Mouse (Mus musculus): ENCODE data around the gene Slc7a3. TPM values are rescaled to one million over a fixed set of nuclear protein-coding genes. Genes with fewer than 3 reads are reported as not detected.
"Not testable (repeated sequence)": the region's sequence is repeated elsewhere in the genome, so short reads cannot be mapped to it uniquely, and the experiment has no call there.

Gene Slc7a3
- 2.1 and 5.1 TPM in 2 replicates for polyA plus RNA-seq (2015; fragmentation: Nextera tagmentation; extraction: Ambion mirVana)

GRCm38 (mm10) chrX:101085920-101086319, at the start of gene Slc7a3:
Slc7a3 (minus strand) TSS chrX:101086020.
- Histone ChIP-seq H3K4me3 (replicated peaks; ENCODE audit: low read length) (peak within 1 kb of the TSS; percentile 36), H3K27ac (ENCODE audit: low read length) (no peak within 1 kb of the TSS), H3K27me3 (replicated peaks; ENCODE audit: control insufficient read depth, insufficient read depth, low read length) (no peaks in the 10 kb centered on the region; the same call in 1 of the 2 replicates), H3K4me2 (ENCODE audit: low read length) (peak within 1 kb of the TSS; percentile 61), H3K9ac (replicated peaks; ENCODE audit: low read depth, low read length) (no peak within 1 kb of the TSS; the same call in 1 of the 2 replicates), H3K36me3 (ENCODE audit: control insufficient read depth, insufficient read depth) (no peaks in the 10 kb centered on the region), H3K9me3 (ENCODE audit: control insufficient read depth, low read length) (no peaks in the 10 kb centered on the region), H3K4me1 (replicated peaks; ENCODE audit: control insufficient read depth, insufficient read depth, low read length) (no peaks in the 10 kb centered on the region)
- 40% methylated on average over 11 of the region's 11 CpGs for WGBS
- no peak for ATAC-seq

- H3K9me3 ChIP-seq (ENCODE audit: control insufficient read depth, low read length), result no peaks in the 10 kb centered on the region
- H3K4me1 ChIP-seq (replicated peaks; ENCODE audit: control insufficient read depth, insufficient read depth, low read length), result no peaks in the 10 kb centered on the region
- no peaks in the 10 kb centered on the region for H3K27me3 ChIP-seq (replicated peaks; ENCODE audit: control insufficient read depth, insufficient read depth, low read length)
- H3K4me3 ChIP-seq (replicated peaks; ENCODE audit: low read length), result 0 out of 2 replicates have a peak overlapping the region, but pooled peaks have one; percentile 4
- H3K4me2 ChIP-seq (ENCODE audit: low read length), result peak overlapping the region; percentile 29
- 35% methylated on average over 12 of the region's 12 CpGs for WGBS
- H3K36me3 ChIP-seq (ENCODE audit: control insufficient read depth, insufficient read depth), result no peaks in the 10 kb centered on the region
- peak; percentile 71 for ATAC-seq
- peak overlapping the region; percentile 63 for H3K27ac ChIP-seq (ENCODE audit: low read length)
- H3K9ac ChIP-seq (replicated peaks; ENCODE audit: low read depth, low read length), result no peak overlapping the region
Measured at GRCm38 (mm10) chrX:101131992-101132791, 46.4 kb upstream of the Slc7a3 start.

DNA sequence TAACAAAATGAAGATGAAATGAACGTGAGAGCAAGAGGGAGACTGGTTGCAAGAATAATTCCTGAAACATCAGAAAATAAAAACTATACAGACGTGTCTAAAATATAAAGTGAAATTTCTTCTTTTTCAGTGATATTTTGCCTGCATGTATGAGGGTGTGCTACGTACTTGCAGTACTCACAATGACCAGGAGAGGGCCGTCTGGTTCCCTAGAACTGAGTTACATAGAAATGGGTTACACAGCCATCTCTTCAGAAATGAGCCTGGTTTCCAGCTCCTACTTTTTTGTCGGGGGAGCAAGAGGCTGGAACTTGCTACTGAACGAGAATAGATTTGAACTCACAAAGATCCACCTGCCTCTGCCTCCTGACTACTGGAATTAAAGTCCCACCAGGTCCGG, 45.2 kb upstream of the Slc7a3 start:
- ATAC-seq, result peak; percentile 49; the same call in 1 of the 2 replicates
- H3K27ac ChIP-seq (ENCODE audit: low read length), result no peak overlapping the region
- WGBS, result 29% methylated on average over 7 of the region's 7 CpGs
- H3K9me3 ChIP-seq (ENCODE audit: control insufficient read depth, low read length), result no peaks in the 10 kb centered on the region
- no peak overlapping the region for H3K4me3 ChIP-seq (replicated peaks; ENCODE audit: low read length)
- no peak overlapping the region for H3K4me2 ChIP-seq (ENCODE audit: low read length)
- H3K36me3 ChIP-seq (ENCODE audit: control insufficient read depth, insufficient read depth), result no peaks in the 10 kb centered on the region
- H3K4me1 ChIP-seq (replicated peaks; ENCODE audit: control insufficient read depth, insufficient read depth, low read length), result no peaks in the 10 kb centered on the region
- no peak overlapping the region for H3K9ac ChIP-seq (replicated peaks; ENCODE audit: low read depth, low read length)
- no peaks in the 10 kb centered on the region for H3K27me3 ChIP-seq (replicated peaks; ENCODE audit: control insufficient read depth, insufficient read depth, low read length)

GRCm38 (mm10) chrX:101128559-101128958, 42.7 kb upstream of the Slc7a3 start:
- no peak for ATAC-seq
- Histone ChIP-seq H3K9me3 (ENCODE audit: control insufficient read depth, low read length) (no peaks in the 10 kb centered on the region), H3K4me3 (replicated peaks; ENCODE audit: low read length) (no peak overlapping the region), H3K27ac (ENCODE audit: low read length) (no peak overlapping the region), H3K4me1 (replicated peaks; ENCODE audit: control insufficient read depth, insufficient read depth, low read length) (no peaks in the 10 kb centered on the region), H3K9ac (replicated peaks; ENCODE audit: low read depth, low read length) (no peak overlapping the region), H3K36me3 (ENCODE audit: control insufficient read depth, insufficient read depth) (no peaks in the 10 kb centered on the region), H3K4me2 (ENCODE audit: low read length) (no peak overlapping the region), H3K27me3 (replicated peaks; ENCODE audit: control insufficient read depth, insufficient read depth, low read length) (no peaks in the 10 kb centered on the region)
- 79% methylated on average over 2 of the region's 2 CpGs for WGBS

DNA sequence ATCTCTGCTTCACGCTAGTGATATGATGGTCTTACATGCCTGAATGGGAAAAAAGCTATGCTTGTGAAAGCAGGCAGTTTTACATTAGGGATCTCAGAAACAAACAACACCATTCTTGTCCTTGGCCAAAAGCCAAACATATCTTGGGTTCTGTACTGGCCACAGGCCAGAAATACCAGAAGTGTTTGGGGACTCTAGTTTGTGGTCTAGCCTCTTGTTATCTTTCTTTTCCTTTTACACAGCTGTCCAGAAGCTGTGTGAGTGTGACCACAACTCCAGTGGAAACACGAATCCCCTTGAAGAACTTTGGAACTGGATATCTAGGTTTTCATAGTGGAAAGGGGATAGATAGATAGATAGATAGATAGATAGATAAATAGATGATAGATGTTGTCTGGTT, 41.2 kb upstream of the Slc7a3 start:
- no peaks in the 10 kb centered on the region for H3K36me3 ChIP-seq (ENCODE audit: control insufficient read depth, insufficient read depth)
- ATAC-seq, result no peak
- 48% methylated on average over 2 of the region's 2 CpGs for WGBS
- no peaks in the 10 kb centered on the region for H3K4me1 ChIP-seq (replicated peaks; ENCODE audit: control insufficient read depth, insufficient read depth, low read length)
- H3K27me3 ChIP-seq (replicated peaks; ENCODE audit: control insufficient read depth, insufficient read depth, low read length), result no peaks in the 10 kb centered on the region
- no peak overlapping the region for H3K4me2 ChIP-seq (ENCODE audit: low read length)
- no peak overlapping the region for H3K4me3 ChIP-seq (replicated peaks; ENCODE audit: low read length)
- no peaks in the 10 kb centered on the region for H3K9me3 ChIP-seq (ENCODE audit: control insufficient read depth, low read length)
- no peak overlapping the region for H3K9ac ChIP-seq (replicated peaks; ENCODE audit: low read depth, low read length)
- no peak overlapping the region for H3K27ac ChIP-seq (ENCODE audit: low read length)

GRCm38 (mm10) chrX:101126474-101126955, 40.7 kb upstream of the Slc7a3 start:
- Histone ChIP-seq H3K4me3 (replicated peaks; ENCODE audit: low read length) (no peak overlapping the region), H3K9me3 (ENCODE audit: control insufficient read depth, low read length) (no peaks in the 10 kb centered on the region), H3K36me3 (ENCODE audit: control insufficient read depth, insufficient read depth) (no peaks in the 10 kb centered on the region), H3K4me1 (replicated peaks; ENCODE audit: control insufficient read depth, insufficient read depth, low read length) (no peaks in the 10 kb centered on the region), H3K27ac (ENCODE audit: low read length) (no peak overlapping the region), H3K27me3 (replicated peaks; ENCODE audit: control insufficient read depth, insufficient read depth, low read length) (no peaks in the 10 kb centered on the region), H3K4me2 (ENCODE audit: low read length) (no peak overlapping the region), H3K9ac (replicated peaks; ENCODE audit: low read depth, low read length) (no peak overlapping the region)
- 67% methylated on average over 7 of the region's 7 CpGs for WGBS
- ATAC-seq, result no peak

- H3K27ac ChIP-seq (ENCODE audit: low read length), result no peak overlapping the region
- H3K27me3 ChIP-seq (replicated peaks; ENCODE audit: control insufficient read depth, insufficient read depth, low read length), result no peaks in the 10 kb centered on the region
- H3K4me2 ChIP-seq (ENCODE audit: low read length), result no peak overlapping the region
- H3K9me3 ChIP-seq (ENCODE audit: control insufficient read depth, low read length), result no peaks in the 10 kb centered on the region
- H3K4me1 ChIP-seq (replicated peaks; ENCODE audit: control insufficient read depth, insufficient read depth, low read length), result no peaks in the 10 kb centered on the region
- H3K9ac ChIP-seq (replicated peaks; ENCODE audit: low read depth, low read length), result no peak overlapping the region
- no peak overlapping the region for H3K4me3 ChIP-seq (replicated peaks; ENCODE audit: low read length)
- WGBS, result 46% methylated on average over 1 of the region's 1 CpGs
- no peaks in the 10 kb centered on the region for H3K36me3 ChIP-seq (ENCODE audit: control insufficient read depth, insufficient read depth)
- no peak for ATAC-seq
Measured at GRCm38 (mm10) chrX:101120546-101120945, 34.7 kb upstream of the Slc7a3 start.

GRCm38 (mm10) chrX:101085211-101085610, 609 bp downstream of the Slc7a3 start:
- H3K4me2 ChIP-seq (ENCODE audit: low read length), result peak overlapping the region; percentile 61
- peak; percentile 61 for ATAC-seq
- not testable (repeated sequence) for H3K27me3 ChIP-seq (replicated peaks; ENCODE audit: control insufficient read depth, insufficient read depth, low read length); H3K36me3 ChIP-seq (ENCODE audit: control insufficient read depth, insufficient read depth); H3K9ac ChIP-seq (replicated peaks; ENCODE audit: low read depth, low read length); H3K27ac ChIP-seq (ENCODE audit: low read length); H3K4me1 ChIP-seq (replicated peaks; ENCODE audit: control insufficient read depth, insufficient read depth, low read length); H3K9me3 ChIP-seq (ENCODE audit: control insufficient read depth, low read length)
- peak overlapping the region; percentile 36 for H3K4me3 ChIP-seq (replicated peaks; ENCODE audit: low read length)
- 24% methylated on average over 6 of the region's 9 CpGs for WGBS

DNA sequence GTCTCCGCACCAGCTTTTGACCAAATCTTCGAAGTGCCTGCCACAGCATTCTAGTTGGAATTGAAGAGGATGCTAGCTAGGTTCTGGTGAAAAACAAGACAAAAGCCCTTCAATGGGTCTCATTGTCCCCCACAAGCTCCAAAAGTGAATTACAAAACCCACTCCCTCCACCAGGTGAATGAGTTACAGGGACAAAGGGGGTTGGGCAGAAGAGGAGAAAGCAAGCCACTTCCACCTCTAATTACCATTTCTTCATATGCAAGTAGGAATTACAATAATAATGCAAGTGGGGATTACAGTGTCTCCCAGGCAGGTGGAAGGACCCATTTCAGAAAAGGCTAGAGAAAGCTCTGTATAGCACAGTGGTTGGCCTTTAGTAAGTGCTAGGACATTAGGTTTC, 1.6 kb downstream of the Slc7a3 start:
- Histone ChIP-seq H3K4me1 (replicated peaks; ENCODE audit: control insufficient read depth, insufficient read depth, low read length) (no peaks in the 10 kb centered on the region), H3K4me3 (replicated peaks; ENCODE audit: low read length) (no peak overlapping the region), H3K36me3 (ENCODE audit: control insufficient read depth, insufficient read depth) (no peaks in the 10 kb centered on the region), H3K4me2 (ENCODE audit: low read length) (no peak overlapping the region), H3K9ac (replicated peaks; ENCODE audit: low read depth, low read length) (no peak overlapping the region), H3K27me3 (replicated peaks; ENCODE audit: control insufficient read depth, insufficient read depth, low read length) (no peaks in the 10 kb centered on the region; the same call in 1 of the 2 replicates), H3K9me3 (ENCODE audit: control insufficient read depth, low read length) (no peaks in the 10 kb centered on the region), H3K27ac (ENCODE audit: low read length) (no peak overlapping the region)
- 66% methylated on average over 2 of the region's 2 CpGs for WGBS
- ATAC-seq, result no peak
